Mouse (Mus musculus) hindbrain, embryonic 16.5 days (tissue): Measurements from ENCODE around the gene Cebpa. TPM values are rescaled to one million over a fixed set of nuclear protein-coding genes. Genes with fewer than 3 reads are reported as not detected.

Experiments used
- ATAC-seq: fragments of 200-750 bp; cut with Nextera tagmentation; 2 replicates; pipeline ENCODE4 v1.8.0; 2017; ENCODE audit warnings: moderate TSS enrichment, moderate library complexity
- H3K27ac ChIP-seq: fragments of 300-500 bp; sonication (generic); 2 replicates; pipeline ENCODE4 v1.5.1; 2014; ENCODE audit warnings: low read depth, mild to moderate bottlenecking, control low read depth, low read length, moderate library complexity
- H3K27me3 ChIP-seq: fragments of 300-500 bp; sonication (generic); replicated peaks from 2 replicates; pipeline ENCODE4 v1.6.1; 2014; ENCODE audit warnings: low read length; ENCODE audit not compliant: control insufficient read depth, insufficient read depth
- H3K36me3 ChIP-seq: fragments of 300-500 bp; sonication (generic); 2 replicates; pipeline ENCODE4 v1.6.1; 2014; ENCODE audit warnings: mild to moderate bottlenecking, low read length, moderate library complexity, mixed read lengths; ENCODE audit not compliant: control insufficient read depth, insufficient read depth
- H3K4me1 ChIP-seq: fragments of 300-500 bp; sonication (generic); 2 replicates; pipeline ENCODE4 v1.6.1; 2014; ENCODE audit warnings: low read depth, low read length; ENCODE audit not compliant: control insufficient read depth, insufficient read depth
- H3K4me2 ChIP-seq: fragments of 300-500 bp; sonication (generic); 2 replicates; pipeline ENCODE4 v1.6.1; 2014; ENCODE audit warnings: mild to moderate bottlenecking, low read length, control low read depth, moderate library complexity
- H3K4me3 ChIP-seq: fragments of 300-500 bp; sonication (generic); 2 replicates; pipeline ENCODE4 v1.5.1; 2014; ENCODE audit warnings: mild to moderate bottlenecking, low read length, control low read depth, moderate library complexity
- H3K9ac ChIP-seq: fragments of 300-500 bp; sonication (generic); 2 replicates; pipeline ENCODE4 v1.6.1; 2014; ENCODE audit warnings: low read depth, mild to moderate bottlenecking, control low read depth, low read length, moderate library complexity
- H3K9me3 ChIP-seq: fragments of 300-500 bp; sonication (generic); 2 replicates; pipeline ENCODE4 v1.6.1; 2014; ENCODE audit warnings: mild to moderate bottlenecking, low read length, moderate library complexity; ENCODE audit not compliant: control insufficient read depth
- WGBS: fragments of 180-500 bp; shearing (Covaris S2); extraction: QIAGEN DNeasy Blood & Tissue Kit; methylation state at CpG from one replicate; pipeline ENCODE4 v1.1.7; 2014; 5-methylcytosine and 5-hydroxymethylcytosine counted together
- polyA plus RNA-seq: library from polyadenylated mRNA; unstranded; fragments of >200 nt; fragmentation: Nextera tagmentation; extraction: Ambion mirVana; gene quantifications from 2 replicates; pipeline ENCODE4 v1.2.1, GENCODE M21; 2015

Gene Cebpa
- polyA plus RNA-seq, 1 experiment from 2014 or later, result 0.75 TPM

GRCm38 (mm10) chr7:35124745-35125144, 5.7 kb downstream of the Cebpa start:
- Histone ChIP-seq H3K27ac (no peak overlapping the region), H3K27me3 (peaks cover 7% of the 10 kb centered on the region), H3K36me3 (no peaks in the 10 kb centered on the region), H3K9me3 (no peaks in the 10 kb centered on the region), H3K4me2 (no peak overlapping the region), H3K4me1 (peaks cover 6% of the 10 kb centered on the region), H3K4me3 (no peak overlapping the region), H3K9ac (no peak overlapping the region)
- WGBS, result 57% methylated on average over 6 of the region's 6 CpGs
- no peak for ATAC-seq

GRCm38 (mm10) chr7:35125971-35126370, 6.9 kb downstream of the Cebpa start:
- H3K9me3 ChIP-seq, result no peaks in the 10 kb centered on the region
- H3K27ac ChIP-seq, result no peak overlapping the region
- no peak for ATAC-seq
- H3K4me1 ChIP-seq, result no peaks in the 10 kb centered on the region; the same call in 1 of the 2 replicates
- H3K9ac ChIP-seq, result no peak overlapping the region
- peaks cover 2% of the 10 kb centered on the region for H3K27me3 ChIP-seq
- no peak overlapping the region for H3K4me3 ChIP-seq
- no peaks in the 10 kb centered on the region for H3K36me3 ChIP-seq
- 73% methylated on average over 5 of the region's 5 CpGs for WGBS
- no peak overlapping the region for H3K4me2 ChIP-seq

- no peaks in the 10 kb centered on the region; the same call in 1 of the 2 replicates for H3K4me1 ChIP-seq
- no peak for ATAC-seq
- no peak overlapping the region for H3K27ac ChIP-seq
These were observed 7.9 kb downstream of the Cebpa start for GRCm38 (mm10) chr7:35127001-35127400.

GRCm38 (mm10) chr7:35127721-35128120, 8.6 kb downstream of the Cebpa start:
- no peak for ATAC-seq

More at GRCm38 (mm10) chr7:35127001-35127400, 7.9 kb downstream of the Cebpa start:
- Histone ChIP-seq H3K9ac (no peak overlapping the region), H3K27me3 (no peaks in the 10 kb centered on the region; the same call in 1 of the 2 replicates), H3K4me3 (no peak overlapping the region), H3K9me3 (no peaks in the 10 kb centered on the region), H3K4me2 (no peak overlapping the region), H3K36me3 (no peaks in the 10 kb centered on the region)
- whole genome bisulfite sequencing, result 60% methylated on average over 10 of the region's 10 CpGs

GRCm38 (mm10) chr7:35128677-35129567, 9.8 kb downstream of the Cebpa start:
- H3K9ac ChIP-seq, result no peak overlapping the region
- H3K27me3 ChIP-seq, result no peaks in the 10 kb centered on the region; the same call in 1 of the 2 replicates
- H3K27ac ChIP-seq, result no peak overlapping the region
- WGBS, result 68% methylated on average over 17 of the region's 17 CpGs
- H3K4me3 ChIP-seq, result no peak overlapping the region
- H3K4me1 ChIP-seq, result no peaks in the 10 kb centered on the region
- H3K36me3 ChIP-seq, result no peaks in the 10 kb centered on the region
- no peak overlapping the region for H3K4me2 ChIP-seq
- no peak for ATAC-seq
- H3K9me3 ChIP-seq, result no peaks in the 10 kb centered on the region

More at GRCm38 (mm10) chr7:35127721-35128120, 8.6 kb downstream of the Cebpa start:
- no peaks in the 10 kb centered on the region for H3K4me1 ChIP-seq
- H3K36me3 ChIP-seq, result no peaks in the 10 kb centered on the region
- H3K27ac ChIP-seq, result no peak overlapping the region
- H3K9ac ChIP-seq, result no peak overlapping the region
- H3K4me2 ChIP-seq, result no peak overlapping the region
- H3K27me3 ChIP-seq, result no peaks in the 10 kb centered on the region; the same call in 1 of the 2 replicates
- WGBS, result 37% methylated on average over 6 of the region's 6 CpGs
- H3K4me3 ChIP-seq, result no peak overlapping the region
- no peaks in the 10 kb centered on the region for H3K9me3 ChIP-seq

- Histone ChIP-seq H3K9ac (no peak overlapping the region), H3K9me3 (no peaks in the 10 kb centered on the region), H3K4me2 (no peak overlapping the region), H3K4me1 (no peaks in the 10 kb centered on the region), H3K36me3 (no peaks in the 10 kb centered on the region), H3K4me3 (no peak overlapping the region), H3K27me3 (no peaks in the 10 kb centered on the region; the same call in 1 of the 2 replicates), H3K27ac (no peak overlapping the region)
- ATAC-seq, result no peak
- WGBS, result 78% methylated on average over 13 of the region's 13 CpGs
These were observed 11.1 kb downstream of the Cebpa start for GRCm38 (mm10) chr7:35130059-35130738.

- no peaks in the 10 kb centered on the region for H3K9me3 ChIP-seq
- H3K4me2 ChIP-seq, result no peak overlapping the region
- no peaks in the 10 kb centered on the region for H3K36me3 ChIP-seq
- 86% methylated on average over 5 of the region's 5 CpGs for WGBS
- no peak overlapping the region for H3K4me3 ChIP-seq
- no peak overlapping the region for H3K9ac ChIP-seq
- no peaks in the 10 kb centered on the region; the same call in 1 of the 2 replicates for H3K27me3 ChIP-seq
- no peak for ATAC-seq
- H3K27ac ChIP-seq, result no peak overlapping the region
- no peaks in the 10 kb centered on the region for H3K4me1 ChIP-seq
These were observed 11.8 kb downstream of the Cebpa start for GRCm38 (mm10) chr7:35130888-35131287.

- no peaks in the 10 kb centered on the region for H3K36me3 ChIP-seq
- H3K27ac ChIP-seq, result no peak overlapping the region
- no peak overlapping the region for H3K4me3 ChIP-seq
- WGBS, result 97% methylated on average over 9 of the region's 9 CpGs
- no peak overlapping the region for H3K4me2 ChIP-seq
- no peak for ATAC-seq
- no peaks in the 10 kb centered on the region; the same call in 1 of the 2 replicates for H3K27me3 ChIP-seq
- H3K9me3 ChIP-seq, result no peaks in the 10 kb centered on the region
- H3K9ac ChIP-seq, result no peak overlapping the region
- H3K4me1 ChIP-seq, result no peaks in the 10 kb centered on the region
These were observed 12.5 kb downstream of the Cebpa start for GRCm38 (mm10) chr7:35131601-35132000.

GRCm38 (mm10) chr7:35134621-35135020, 15.5 kb downstream of the Cebpa start:
- no peak overlapping the region for H3K4me3 ChIP-seq
- no peaks in the 10 kb centered on the region for H3K36me3 ChIP-seq
- 35% methylated on average over 5 of the region's 5 CpGs for WGBS
- H3K4me1 ChIP-seq, result no peaks in the 10 kb centered on the region
- H3K27ac ChIP-seq, result no peak overlapping the region
- ATAC-seq, result no peak
- H3K9me3 ChIP-seq, result no peaks in the 10 kb centered on the region
- no peaks in the 10 kb centered on the region for H3K27me3 ChIP-seq
- H3K9ac ChIP-seq, result no peak overlapping the region
- no peak overlapping the region for H3K4me2 ChIP-seq
